Mouse (Mus musculus): Measurements from ENCODE around the gene Rmnd5a. TPM values are rescaled to one million over a fixed set of nuclear protein-coding genes. Genes with fewer than 3 reads are reported as not detected.

The Rmnd5a gene
- total RNA-seq, 1 experiment from 2014 or later, result 102 TPM

DNA sequence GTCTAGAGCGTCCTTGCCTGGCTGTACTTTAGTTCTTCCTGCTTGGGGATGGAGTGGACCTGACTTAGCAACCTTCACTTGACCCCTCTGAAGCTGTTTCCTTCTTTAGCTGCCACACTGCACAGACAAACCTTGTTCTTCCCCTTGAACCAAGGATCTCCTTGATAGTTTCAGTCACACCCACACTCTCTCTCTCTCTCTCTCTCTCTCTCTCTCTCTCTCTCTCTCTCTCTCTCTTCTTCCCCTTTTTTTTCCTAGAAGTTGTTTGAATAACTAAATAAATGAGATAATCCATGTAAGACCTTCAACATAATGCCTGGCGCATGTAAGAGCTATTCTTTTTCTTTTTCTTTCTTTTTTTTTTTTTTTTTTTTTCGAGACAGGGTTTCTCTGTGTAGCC lies 1.7 kb upstream of the Rmnd5a start:
- DNase-seq, result no peak

DNA sequence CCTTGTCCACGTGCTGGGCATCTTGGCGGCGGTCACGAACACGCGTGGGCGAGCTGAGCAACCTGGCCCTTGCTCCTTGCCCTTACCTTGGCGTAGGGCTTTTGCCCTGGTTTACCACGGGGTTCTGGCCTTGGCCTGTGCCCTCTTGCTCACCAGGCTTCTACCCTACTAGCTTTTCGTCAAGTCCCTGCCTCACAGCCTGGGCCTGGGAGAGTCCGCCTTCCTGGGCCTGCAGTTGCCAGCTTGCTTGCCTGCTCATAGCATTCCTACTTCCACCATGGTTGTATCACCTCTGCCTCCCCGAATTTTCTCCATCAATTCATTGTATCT lies 779 bp upstream of the Rmnd5a start:
- DNase-seq, result no peak

DNA sequence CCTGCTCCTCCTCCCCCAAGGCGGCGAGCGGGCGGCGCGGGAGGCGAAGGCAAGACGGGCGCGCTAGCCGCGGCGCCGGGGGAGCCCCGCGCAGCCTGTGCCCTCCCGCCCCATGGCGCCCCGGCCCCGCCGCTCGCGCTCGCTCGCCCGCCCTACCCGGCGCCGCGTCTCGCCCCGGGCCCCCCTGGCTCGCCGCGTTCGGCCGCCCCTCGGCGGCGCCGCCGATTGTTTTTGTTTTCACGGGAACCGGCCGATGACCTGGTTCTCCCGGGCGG lies 283 bp downstream of the Rmnd5a start:
- no peak for DNase-seq

GRCm38 (mm10) chr6:71439506-71440216 lies 776 bp downstream of the Rmnd5a start:
- DNase-seq, result peak; percentile 54

GRCm38 (mm10) chr6:71438070-71438469 lies 2.4 kb downstream of the Rmnd5a start:
- no peak for DNase-seq

- DNase-seq, result no peak
These were observed 12.3 kb downstream of the Rmnd5a start for GRCm38 (mm10) chr6:71427996-71428725.

GRCm38 (mm10) chr6:71425681-71426080 lies 14.8 kb downstream of the Rmnd5a start:
- DNase-seq, result no peak

- peak; percentile 28 for DNase-seq
These were observed 17.3 kb downstream of the Rmnd5a start for GRCm38 (mm10) chr6:71423116-71423515.

- no peak for DNase-seq
These were observed 18.3 kb downstream of the Rmnd5a start for GRCm38 (mm10) chr6:71422162-71422561.

GRCm38 (mm10) chr6:71420848-71421247 lies 19.6 kb downstream of the Rmnd5a start:
- DNase-seq, result no peak

- no peak for DNase-seq
These were observed 21.6 kb downstream of the Rmnd5a start for GRCm38 (mm10) chr6:71418874-71419273.

DNA sequence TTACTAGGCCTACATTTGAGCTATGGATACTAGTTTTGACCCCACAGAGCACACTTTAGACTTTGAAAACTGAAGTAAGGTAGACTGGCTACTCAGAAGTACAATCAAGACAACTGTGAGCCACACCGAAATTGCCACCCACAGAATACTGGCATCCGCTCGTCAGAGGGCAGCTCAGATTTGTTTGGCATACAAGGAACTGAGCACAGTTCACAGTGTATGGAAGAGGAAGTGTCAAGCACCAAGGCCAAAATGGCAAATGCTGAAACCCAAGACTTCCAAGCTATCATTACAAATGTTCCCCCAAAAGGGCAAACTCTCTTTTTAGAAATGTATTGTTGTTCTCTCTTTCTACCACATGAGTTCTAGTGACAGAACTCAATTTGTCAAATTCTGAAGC lies 25.0 kb downstream of the Rmnd5a start:
- no peak for DNase-seq

DNA sequence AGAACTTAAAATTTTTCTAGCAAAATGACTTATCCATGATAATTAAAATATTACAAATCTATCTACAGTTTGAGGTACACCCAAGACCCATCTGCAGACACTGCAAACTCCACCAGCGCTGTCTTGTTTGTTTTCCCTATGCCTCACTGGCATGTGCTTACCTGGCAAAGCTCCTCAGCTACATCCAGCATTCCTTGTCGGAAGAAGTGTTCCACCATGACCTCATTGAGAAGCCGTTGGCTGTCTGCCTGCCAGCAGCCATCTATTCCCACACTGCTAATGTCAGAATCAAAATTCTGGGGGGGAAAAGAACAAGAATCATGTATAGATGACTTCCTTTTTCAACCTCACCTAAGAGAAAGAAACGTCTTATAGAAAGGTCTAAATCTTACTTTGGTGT lies 25.8 kb downstream of the Rmnd5a start:
- DNase-seq, result no peak

DNA sequence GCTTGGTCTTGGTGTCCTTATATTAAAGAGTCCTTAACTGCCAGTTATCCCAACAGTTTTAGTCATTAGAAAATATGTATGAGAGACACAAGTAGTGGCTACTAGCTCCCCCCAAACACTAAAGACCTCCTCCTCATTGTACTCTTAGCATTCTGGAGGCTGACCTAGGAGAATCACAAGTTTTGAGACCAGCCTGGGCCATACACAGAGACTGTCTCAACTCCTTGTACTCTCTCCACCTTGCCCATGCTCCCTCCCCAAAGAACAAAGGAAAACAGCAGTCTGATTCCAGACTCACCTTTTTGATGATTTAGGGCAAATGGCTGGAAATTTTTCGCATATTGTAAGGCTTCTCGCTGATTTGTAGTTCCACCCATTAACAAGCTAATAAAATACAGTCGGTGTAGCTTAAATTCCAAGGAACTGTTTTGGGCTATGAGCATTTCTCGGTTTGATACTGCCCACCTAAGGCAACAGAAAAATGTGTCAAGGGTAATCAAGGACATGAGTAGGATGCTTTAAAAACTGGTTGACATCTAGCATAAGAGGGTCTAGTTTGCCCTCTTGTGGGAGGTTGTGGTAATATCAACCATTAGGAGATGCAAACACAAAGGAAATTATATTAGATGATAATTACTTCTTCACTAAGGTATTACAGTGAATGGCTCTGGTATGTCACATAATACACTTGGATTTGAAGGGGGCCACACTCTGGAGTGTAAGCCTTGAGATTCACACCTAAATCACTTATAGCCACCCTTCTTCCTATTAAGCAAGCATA lies 41.4 kb downstream of the Rmnd5a start:
- DNase-seq, result no peak

GRCm38 (mm10) chr6:71396761-71397160 lies 43.7 kb downstream of the Rmnd5a start:
- DNase-seq, result no peak

GRCm38 (mm10) chr6:71396016-71396415 lies 44.4 kb downstream of the Rmnd5a start:
- DNase-seq, result no peak

DNA sequence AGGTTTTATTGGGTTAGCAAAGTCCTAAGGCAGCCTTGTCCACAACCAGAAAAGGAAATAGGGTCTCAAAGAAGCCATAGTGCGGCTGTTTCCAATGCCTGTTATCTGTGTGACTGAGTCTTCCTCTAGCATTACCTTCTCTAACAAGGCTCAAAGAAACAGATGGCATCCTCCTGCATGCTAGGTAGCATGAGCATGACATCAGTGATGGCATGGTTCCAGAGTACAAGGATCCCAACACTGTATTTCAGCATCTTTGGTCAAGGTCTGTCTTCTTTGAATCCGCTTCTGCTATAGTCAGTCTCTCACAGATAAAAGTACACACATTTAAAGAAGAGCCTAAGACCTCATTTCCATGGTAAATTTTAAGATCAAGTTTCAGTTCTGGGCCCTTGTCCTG lies 49.9 kb downstream of the Rmnd5a start:
- no peak for DNase-seq

DNA sequence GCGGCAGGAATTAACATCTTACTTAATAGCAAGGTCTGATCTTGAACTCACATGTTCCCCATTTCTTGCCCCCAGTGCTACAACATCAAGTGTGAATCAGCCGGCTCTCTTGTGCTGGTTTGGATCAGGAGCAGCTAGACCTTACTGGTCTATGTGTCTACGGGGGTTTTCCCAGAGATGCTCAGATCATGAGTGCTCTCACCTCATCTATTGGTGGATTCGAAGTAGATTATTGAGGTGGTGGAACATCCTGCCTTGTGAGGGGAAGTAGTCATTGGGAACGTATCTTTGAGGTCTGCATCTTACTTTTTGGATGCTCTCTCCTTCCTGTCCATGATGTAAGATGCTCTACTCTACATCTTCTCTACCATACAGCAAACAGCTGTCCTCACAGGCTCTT lies 58.8 kb downstream of the Rmnd5a start:
- DNase-seq, result no peak

- no peak for DNase-seq
These were observed 63.7 kb downstream of the Rmnd5a start for GRCm38 (mm10) chr6:71376711-71377110.

DNA sequence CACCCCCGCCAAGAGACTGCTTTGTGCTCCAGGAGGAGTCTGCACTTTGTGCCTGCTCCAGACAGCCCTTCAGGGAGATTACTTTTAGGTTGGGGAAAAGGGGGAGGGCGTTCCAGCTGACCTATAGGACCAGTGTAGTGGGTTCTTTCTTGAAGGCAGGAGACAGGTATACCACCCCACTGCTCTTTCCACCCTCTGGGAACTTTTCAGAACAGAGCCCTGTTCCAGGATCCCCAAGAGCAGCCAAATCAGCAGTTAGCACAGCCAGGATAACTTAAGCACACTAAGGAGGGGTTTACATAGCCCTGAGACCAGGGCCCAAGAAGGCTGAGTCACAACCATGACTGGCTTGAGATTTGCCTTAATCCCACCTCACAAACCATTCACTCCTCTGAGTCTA lies 65.5 kb downstream of the Rmnd5a start:
- DNase-seq, result no peak

DNA sequence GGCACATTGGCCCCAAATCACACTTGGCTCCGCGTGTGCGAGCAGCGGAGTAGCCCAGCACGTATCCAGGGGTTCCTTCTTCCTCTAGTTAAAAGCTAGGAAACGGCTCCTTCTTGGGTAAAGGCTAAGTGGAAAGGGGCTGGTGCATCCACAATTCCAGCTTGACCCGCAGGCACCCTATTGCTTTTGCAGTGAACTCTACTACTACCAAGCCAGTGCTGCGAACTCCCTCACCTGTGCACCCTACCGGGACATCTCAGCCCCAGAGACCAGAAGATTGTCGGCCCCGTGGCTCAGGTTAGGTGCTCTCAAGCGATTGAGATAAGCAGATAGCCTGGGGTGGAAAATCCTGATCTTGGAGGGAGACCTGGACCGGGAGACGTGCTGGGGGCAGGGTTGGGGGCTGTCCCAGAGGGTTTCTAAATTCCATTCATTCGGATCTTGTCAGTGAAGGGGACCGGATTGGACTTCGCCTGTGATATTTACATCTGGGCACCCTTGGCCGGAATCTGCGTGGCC lies 66.1 kb downstream of the Rmnd5a start:
- no peak for DNase-seq

- DNase-seq, result no peak
These were observed 67.1 kb downstream of the Rmnd5a start, which contains the start of gene Cd8a for GRCm38 (mm10) chr6:71373249-71373775. Gene Cd8a, plus strand, starts transcription at chr6:71373427.
